Mouse (Mus musculus) heart, embryonic 14.5 days (tissue): Measurements from ENCODE around the gene Ptprf. TPM values are rescaled to one million over a fixed set of nuclear protein-coding genes. Genes with fewer than 3 reads are reported as not detected.

Experiments used
- ATAC-seq: fragments of 200-750 bp; cut with Nextera tagmentation; 2 replicates; pipeline ENCODE4 v1.8.0; 2017; ENCODE audit warnings: low read depth, moderate TSS enrichment; ENCODE audit not compliant: insufficient number of reproducible peaks, insufficient read depth, low FRiP score
- H3K27ac ChIP-seq, 2 experiments: fragments of 200-500 bp in 1 of 2; fragments of 300-500 bp in 1 of 2; sonication (generic) in 1 of 2; replicated peaks in 1 of 2; 2 replicates each; pipeline ENCODE4 v1.5.1; 2012 to 2014; ENCODE audit warnings: low read depth in 2 of 2, low read length in 2 of 2, control low read depth in 1 of 2, mild to moderate bottlenecking in 1 of 2, mixed read lengths in 1 of 2; ENCODE audit not compliant: control insufficient read depth in 1 of 2, insufficient read depth in 1 of 2
- H3K27me3 ChIP-seq: fragments of 300-500 bp; sonication (generic); 2 replicates; pipeline ENCODE4 v1.6.1; 2014; ENCODE audit warnings: mild to moderate bottlenecking, low read length, control low read depth; ENCODE audit not compliant: control insufficient read depth, insufficient read depth
- H3K36me3 ChIP-seq: fragments of 300-500 bp; sonication (generic); 2 replicates; pipeline ENCODE4 v1.6.1; 2014; ENCODE audit warnings: mild to moderate bottlenecking, control low read depth, low read length, mixed read lengths; ENCODE audit not compliant: control insufficient read depth, insufficient read depth
- H3K4me1 ChIP-seq, 2 experiments: fragments of 200-500 bp in 1 of 2; fragments of 300-500 bp in 1 of 2; sonication (generic) in 1 of 2; 2 replicates each; pipeline ENCODE4 v1.6.1; 2012 to 2014; ENCODE audit warnings: low read length in 2 of 2, control low read depth in 1 of 2, mixed read lengths in 1 of 2; ENCODE audit not compliant: control insufficient read depth in 2 of 2, insufficient read depth in 2 of 2
- H3K4me2 ChIP-seq: fragments of 300-500 bp; sonication (generic); 2 replicates; pipeline ENCODE4 v1.6.1; 2014; ENCODE audit warnings: mild to moderate bottlenecking, low read length
- H3K4me3 ChIP-seq, 2 experiments: fragments of 200-500 bp in 1 of 2; fragments of 300-500 bp in 1 of 2; sonication (generic) in 1 of 2; 2 replicates each; pipeline ENCODE4 v1.5.1; 2012 to 2014; ENCODE audit warnings: low read length in 2 of 2, mild to moderate bottlenecking in 2 of 2, control low read depth in 1 of 2, low read depth in 1 of 2, moderate library complexity in 1 of 2; ENCODE audit not compliant: control insufficient read depth in 1 of 2, insufficient read depth in 1 of 2
- H3K9ac ChIP-seq: fragments of 300-500 bp; sonication (generic); 2 replicates; pipeline ENCODE4 v1.6.1; 2014; ENCODE audit warnings: mild to moderate bottlenecking, low read length
- H3K9me3 ChIP-seq: fragments of 300-500 bp; sonication (generic); 2 replicates; pipeline ENCODE4 v1.6.1; 2016; ENCODE audit warnings: low read length, control low read depth; ENCODE audit not compliant: control insufficient read depth
- WGBS: fragments of 180-500 bp; shearing (Covaris S2); extraction: QIAGEN DNeasy Blood & Tissue Kit; methylation state at CpG from one replicate; pipeline ENCODE4 v1.1.7; 2014; 5-methylcytosine and 5-hydroxymethylcytosine counted together
- polyA plus RNA-seq: library from polyadenylated mRNA; unstranded; fragments of >200 nt; fragmentation: Nextera tagmentation; extraction: Ambion mirVana; gene quantifications from 2 replicates; pipeline ENCODE4 v1.2.1, GENCODE M21; 2014

Ptprf gene
- polyA plus RNA-seq, 1 experiment from 2014 or later = 19.7 TPM

GRCm38 (mm10) chr4:118268429-118269212 lies 22.6 kb downstream of the Ptprf start:
- Histone ChIP-seq H3K4me1 (peaks cover 33 to 50% of the 10 kb centered on the region in 2 experiments), H3K36me3 (peaks cover 37% of the 10 kb centered on the region; the same call in 1 of the 2 replicates), H3K9me3 (no peaks in the 10 kb centered on the region), H3K4me3 (no peak overlapping the region), H3K27me3 (no peaks in the 10 kb centered on the region), H3K4me2 (no peak overlapping the region), H3K9ac (no peak overlapping the region), H3K27ac (no peak overlapping the region)
- WGBS = 73% methylated on average over 14 of the region's 14 CpGs
- no peak for ATAC-seq

- Histone ChIP-seq H3K4me3 (no peak overlapping the region), H3K36me3 (peaks cover 30% of the 10 kb centered on the region; the same call in 1 of the 2 replicates), H3K4me1 (peaks cover 37 to 57% of the 10 kb centered on the region in 2 experiments), H3K4me2 (peak overlapping the region; percentile 32), H3K9me3 (no peaks in the 10 kb centered on the region), H3K27me3 (no peaks in the 10 kb centered on the region), H3K27ac (peak overlapping the region; percentile 50 to 78), H3K9ac (peak overlapping the region; percentile 45)
- no peak for ATAC-seq
- 15% methylated on average over 13 of the region's 15 CpGs for WGBS
Measured at GRCm38 (mm10) chr4:118265557-118265956, 25.6 kb downstream of the Ptprf start.

- no peak for ATAC-seq
- Histone ChIP-seq H3K4me1 (peaks cover 34 to 50% of the 10 kb centered on the region in 2 experiments), H3K9me3 (no peaks in the 10 kb centered on the region), H3K4me2 (no peak overlapping the region), H3K4me3 (no peak overlapping the region), H3K36me3 (peaks cover 15% of the 10 kb centered on the region), H3K27ac (no peak overlapping the region), H3K27me3 (no peaks in the 10 kb centered on the region), H3K9ac (no peak overlapping the region)
- WGBS = 58% methylated on average over 13 of the region's 13 CpGs
Measured at GRCm38 (mm10) chr4:118261771-118262473, 29.3 kb downstream of the Ptprf start.

- Histone ChIP-seq H3K27me3 (no peaks in the 10 kb centered on the region), H3K4me3 (peak overlapping the region; percentile 55 to 57), H3K4me2 (peak overlapping the region; percentile 96), H3K9me3 (no peaks in the 10 kb centered on the region), H3K27ac (no peak overlapping the region; a peak in 1 of 4 replicates), H3K4me1 (peaks cover 34 to 50% of the 10 kb centered on the region in 2 experiments), H3K9ac (peak overlapping the region; percentile 68), H3K36me3 (peaks cover 15% of the 10 kb centered on the region)
- 33% methylated on average over 5 of the region's 5 CpGs for WGBS
- ATAC-seq = no peak
Measured at GRCm38 (mm10) chr4:118261291-118261690, 29.9 kb downstream of the Ptprf start.

- peaks cover 20% of the 10 kb centered on the region for H3K36me3 ChIP-seq
- peak overlapping the region; percentile 68 for H3K9ac ChIP-seq
- 1% methylated on average over 39 of the region's 39 CpGs for WGBS
- H3K4me3 ChIP-seq = peak overlapping the region; percentile 55 to 57
- ATAC-seq = peak; percentile 48
- no peak overlapping the region; a peak in 1 of 4 replicates for H3K27ac ChIP-seq
- H3K9me3 ChIP-seq = no peaks in the 10 kb centered on the region
- H3K27me3 ChIP-seq = no peaks in the 10 kb centered on the region
- peaks cover 29 to 44% of the 10 kb centered on the region in 2 experiments for H3K4me1 ChIP-seq
- H3K4me2 ChIP-seq = peak overlapping the region; percentile 96
Measured at GRCm38 (mm10) chr4:118260551-118261267, 30.5 kb downstream of the Ptprf start.

GRCm38 (mm10) chr4:118259782-118260463 lies 31.3 kb downstream of the Ptprf start:
- peaks cover 24 to 36% of the 10 kb centered on the region in 2 experiments for H3K4me1 ChIP-seq

GRCm38 (mm10) chr4:118257977-118258376 lies 33.2 kb downstream of the Ptprf start:
- H3K27ac ChIP-seq = no peak overlapping the region

More at GRCm38 (mm10) chr4:118259782-118260463, 31.3 kb downstream of the Ptprf start:
- peak overlapping the region; percentile 55 to 57; a peak in 2 of 4 replicates for H3K4me3 ChIP-seq
- peaks cover 24% of the 10 kb centered on the region for H3K36me3 ChIP-seq
- no peak for ATAC-seq
- peak overlapping the region; percentile 96 for H3K4me2 ChIP-seq
- H3K27ac ChIP-seq = no peak overlapping the region
- no peaks in the 10 kb centered on the region for H3K9me3 ChIP-seq
- no peaks in the 10 kb centered on the region for H3K27me3 ChIP-seq
- 62% methylated on average over 8 of the region's 8 CpGs for WGBS
- 0 out of 2 replicates have a peak overlapping the region, but pooled peaks have one; percentile 18 for H3K9ac ChIP-seq

More at GRCm38 (mm10) chr4:118257977-118258376, 33.2 kb downstream of the Ptprf start:
- Histone ChIP-seq H3K27me3 (no peaks in the 10 kb centered on the region), H3K4me1 (peaks cover 24 to 31% of the 10 kb centered on the region in 2 experiments), H3K9ac (no peak overlapping the region), H3K4me3 (no peak overlapping the region), H3K36me3 (peaks cover 35% of the 10 kb centered on the region), H3K4me2 (no peak overlapping the region), H3K9me3 (no peaks in the 10 kb centered on the region)
- 75% methylated on average over 5 of the region's 5 CpGs for WGBS
- ATAC-seq = no peak
